8 mouse cellular contexts compared by ENCODE assay signal in the genomic region with DNA sequence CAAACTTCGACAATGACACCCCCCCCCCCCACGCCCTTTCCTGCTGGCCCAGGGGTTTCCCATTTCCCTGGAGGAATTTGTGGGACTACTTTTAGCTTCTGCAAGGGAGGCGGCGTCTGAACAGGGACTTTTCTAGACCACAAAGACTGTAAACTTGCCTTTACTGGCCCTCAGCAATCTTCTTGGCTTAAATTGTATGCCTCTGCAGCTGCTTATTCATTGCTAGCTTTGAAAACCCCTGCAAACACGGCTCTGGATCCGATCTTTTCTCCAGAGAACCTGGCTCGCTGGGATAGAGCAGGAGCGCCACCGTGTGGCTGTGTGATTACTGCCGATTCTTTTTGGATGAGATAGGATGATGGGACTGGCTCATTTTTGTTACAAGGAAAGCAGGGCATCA. TPM values are rescaled to one million over a fixed set of nuclear protein-coding genes. Genes with fewer than 3 reads are reported as not detected.
DNase-seq lines count a peak whose midpoint lies in the region; ATAC-seq lines count a peak whose summit lies in the region.

No protein-coding gene starts in this region.

- H3K9ac ChIP-seq in embryonic facial prominence, embryonic 11.5 days (replicated peaks; ENCODE audit: low read length), result peak overlapping the region; percentile 33; the same call in 1 of the 2 replicates
- no peak overlapping the region for H3K9ac ChIP-seq in midbrain, embryonic 12.5 days (replicated peaks)

- no peak overlapping the region for H3K4me3 ChIP-seq in embryonic facial prominence, embryonic 11.5 days (ENCODE audit: low read depth, low read length)
- peak overlapping the region; percentile 13; the same call in 1 of the 2 replicates for H3K4me3 ChIP-seq in limb, embryonic 10.5 days
- no peak overlapping the region for H3K4me3 ChIP-seq in midbrain, embryonic 12.5 days

- 7% methylated on average over 10 of the region's 10 CpGs for WGBS in embryonic facial prominence, embryonic 11.5 days
- WGBS in limb, embryonic 10.5 days, result 13% methylated on average over 10 of the region's 10 CpGs
- WGBS in midbrain, embryonic 12.5 days, result 11% methylated on average over 10 of the region's 10 CpGs

- no peaks in the 10 kb centered on the region for H3K4me1 ChIP-seq in embryonic facial prominence, embryonic 11.5 days (ENCODE audit: control insufficient read depth, insufficient read depth, low read length)
- peaks cover 10% of the 10 kb centered on the region for H3K4me1 ChIP-seq in limb, embryonic 10.5 days
- H3K4me1 ChIP-seq in midbrain, embryonic 12.5 days, result no peaks in the 10 kb centered on the region

- H3K27ac ChIP-seq in embryonic facial prominence, embryonic 11.5 days (replicated peaks; ENCODE audit: low read depth, low read length), result no peak overlapping the region
- peak overlapping the region; percentile 61; the same call in 1 of the 2 replicates for H3K27ac ChIP-seq in limb, embryonic 10.5 days
- no peak overlapping the region for H3K27ac ChIP-seq in midbrain, embryonic 12.5 days (replicated peaks)

- ATAC-seq in embryonic facial prominence, embryonic 11.5 days (replicated peaks; ENCODE audit: insufficient number of reproducible peaks, low FRiP score, low TSS enrichment, low read depth), result no peak
- ATAC-seq in midbrain, embryonic 12.5 days (ENCODE audit: low FRiP score, low read depth), result 0 out of 2 replicates have a peak, but pooled peaks have one; percentile 27
- ATAC-seq in erythroid progenitor cell, adult 5-6 weeks (replicated peaks; ENCODE audit: low FRiP score, poor library complexity, severe bottlenecking), result no peak

- no peaks in the 10 kb centered on the region for H3K9me3 ChIP-seq in embryonic facial prominence, embryonic 11.5 days (replicated peaks; ENCODE audit: control insufficient read depth, low read length)
- no peaks in the 10 kb centered on the region for H3K9me3 ChIP-seq in limb, embryonic 10.5 days (replicated peaks)
- H3K9me3 ChIP-seq in midbrain, embryonic 12.5 days, result no peaks in the 10 kb centered on the region

- H3K4me2 ChIP-seq in embryonic facial prominence, embryonic 11.5 days (ENCODE audit: low read depth, low read length), result peak overlapping the region; percentile 11; the same call in 1 of the 2 replicates
- peak overlapping the region; percentile 36 for H3K4me2 ChIP-seq in midbrain, embryonic 12.5 days (replicated peaks)

- no peaks in the 10 kb centered on the region for H3K27me3 ChIP-seq in embryonic facial prominence, embryonic 11.5 days (ENCODE audit: control insufficient read depth, insufficient read depth, low read length)
- no peaks in the 10 kb centered on the region for H3K27me3 ChIP-seq in limb, embryonic 10.5 days (ENCODE audit: low read depth, poor library complexity, severe bottlenecking)
- no peaks in the 10 kb centered on the region for H3K27me3 ChIP-seq in midbrain, embryonic 12.5 days

- no peaks in the 10 kb centered on the region for H3K36me3 ChIP-seq in embryonic facial prominence, embryonic 11.5 days (replicated peaks; ENCODE audit: control insufficient read depth, insufficient read depth, low read depth, low read length)
- H3K36me3 ChIP-seq in limb, embryonic 10.5 days, result no peaks in the 10 kb centered on the region
- H3K36me3 ChIP-seq in midbrain, embryonic 12.5 days, result no peaks in the 10 kb centered on the region

- peak; percentile 92 for DNase-seq in adrenal gland, postnatal 25 days
- peak; percentile 95 for DNase-seq in embryonic facial prominence, embryonic 11.5 days (ENCODE audit: low spot score)
- peak; percentile 90 to 98 for DNase-seq in heart, adult 18-20 months
- DNase-seq in kidney, adult 18-20 months, result peak; percentile 89
- peak; percentile 95 for DNase-seq in limb, embryonic 10.5 days (ENCODE audit: low spot score)
- DNase-seq in skeletal muscle tissue, adult 2 months (ENCODE audit: low read depth, low spot score), result peak; percentile 78

RNA-seq across cellular contexts. Expression of a gene that starts 32.7 kb away (rescaled TPM):
- not detected in 2 replicates for total RNA-seq in adrenal gland, postnatal 25 days (2021)
- not detected in 2 replicates for polyA plus RNA-seq in embryonic facial prominence, embryonic 11.5 days (2014; fragmentation: Nextera tagmentation; extraction: Ambion mirVana)
- total RNA-seq in heart, adult 18-20 months (2021), result not detected
- polyA plus RNA-seq in limb, embryonic 10.5 days (2016; fragmentation: Nextera tagmentation; extraction: Ambion mirVana), result not detected in 2 replicates
- not detected in 2 replicates for polyA plus RNA-seq in midbrain, embryonic 12.5 days (2016; fragmentation: Nextera tagmentation; extraction: Ambion mirVana)
- not detected in 2 replicates for total RNA-seq in erythroid progenitor cell, adult 5-6 weeks (2015; ENCODE audit: low replicate concordance)
- not detected in 2 replicates for total RNA-seq in erythroid progenitor cell, adult 5-6 weeks (2017; ENCODE audit: low replicate concordance)
